Mouse (Mus musculus): Measurements from ENCODE around the gene Wap. TPM values are rescaled to one million over a fixed set of nuclear protein-coding genes. Genes with fewer than 3 reads are reported as not detected.

Gene Wap
- polyA plus RNA-seq, 1 experiment, result not detected

- TF ChIP-seq MYOD1 (IDR thresholded peaks at IDR 0.05; ENCODE audit: control insufficient read depth in 1 of 3, insufficient read length in 2 of 3, low read depth in 2 of 3) (no peak), POLR2A (IDR thresholded peaks at IDR 0.05; ENCODE audit: insufficient read length, low read depth) (no peak)
- H3K4me3 ChIP-seq, result no peak overlapping the region
- peaks cover 5% of the 10 kb centered on the region for H3K79me2 ChIP-seq (ENCODE audit: control insufficient read depth, insufficient read depth)
- H3K4me2 ChIP-seq (ENCODE audit: low read depth), result no peak overlapping the region
- no peaks in the 10 kb centered on the region for H3K27me3 ChIP-seq (ENCODE audit: control insufficient read depth, insufficient read depth, insufficient read length)
- peaks cover 17% of the 10 kb centered on the region for H3K36me3 ChIP-seq (ENCODE audit: control insufficient read depth, insufficient read depth)
- no peak overlapping the region for H3ac ChIP-seq (ENCODE audit: control insufficient read depth, insufficient read length)
Measured at GRCm38 (mm10) chr11:6586660-6587059, 51.8 kb downstream of the Wap start.

GRCm38 (mm10) chr11:6585748-6586147 lies 52.7 kb downstream of the Wap start:
- H3K4me2 ChIP-seq (ENCODE audit: low read depth), result no peak overlapping the region
- no peak overlapping the region for H3ac ChIP-seq (ENCODE audit: control insufficient read depth, insufficient read length)
- peaks cover 12% of the 10 kb centered on the region for H3K36me3 ChIP-seq (ENCODE audit: control insufficient read depth, insufficient read depth)
- no peak for TF ChIP-seq POLR2A (IDR thresholded peaks at IDR 0.05; ENCODE audit: insufficient read length, low read depth)
- H3K27me3 ChIP-seq (ENCODE audit: control insufficient read depth, insufficient read depth, insufficient read length), result no peaks in the 10 kb centered on the region
- H3K79me2 ChIP-seq (ENCODE audit: control insufficient read depth, insufficient read depth), result peaks cover 8% of the 10 kb centered on the region
- no peak overlapping the region for H3K4me3 ChIP-seq

Other genes starting within 250 kb of the Wap start
- 37.1 TPM for gene Zmiz2, start 249.6 kb downstream of the Wap start, polyA plus RNA-seq (2012; fragmentation: generic; extraction: Trizol)
- gene Ppia, start 223.2 kb downstream of the Wap start, polyA plus RNA-seq (2012; fragmentation: generic; extraction: Trizol), result 3,065 TPM
- gene H2afv, start 194.2 kb downstream of the Wap start, polyA plus RNA-seq (2012; fragmentation: generic; extraction: Trizol), result 175 TPM
- gene Purb, start 162.7 kb downstream of the Wap start, polyA plus RNA-seq (2012; fragmentation: generic; extraction: Trizol), result 33.2 TPM
- 0.04 TPM for gene Myo1g, start 117.7 kb downstream of the Wap start, polyA plus RNA-seq (2012; fragmentation: generic; extraction: Trizol)
- 66.0 TPM for gene Ccm2, start 91.8 kb downstream of the Wap start, polyA plus RNA-seq (2012; fragmentation: generic; extraction: Trizol)
- gene Nacad, start 32.6 kb downstream of the Wap start, polyA plus RNA-seq (2012; fragmentation: generic; extraction: Trizol), result 1.00 TPM
- gene Tbrg4, start 12.6 kb downstream of the Wap start, polyA plus RNA-seq (2012; fragmentation: generic; extraction: Trizol), result 71.7 TPM
- gene Ramp3, start 19.9 kb upstream of the Wap start, polyA plus RNA-seq (2012; fragmentation: generic; extraction: Trizol), result 0.19 TPM
- gene Gm11983, start 199.0 kb upstream of the Wap start, polyA plus RNA-seq (2012; fragmentation: generic; extraction: Trizol), result not detected